Mouse (Mus musculus) E14TG2a.4 (cell line): ENCODE measurements around the gene Arhgap10.

Experiments used
- CTCF ChIP-seq: conservative IDR thresholded peaks from 2 replicates; pipeline ENCODE4 v1.5.1; 2014; ENCODE audit warnings: low read length
- NANOG ChIP-seq: IDR thresholded peaks from 2 replicates; pipeline ENCODE4 v1.6.1; 2014; ENCODE audit warnings: borderline replicate concordance, low read length, mixed read lengths
- POU5F1 ChIP-seq: IDR thresholded peaks from 2 replicates; pipeline ENCODE4 v1.6.1; 2014; ENCODE audit warnings: low read length, borderline replicate concordance

DNA sequence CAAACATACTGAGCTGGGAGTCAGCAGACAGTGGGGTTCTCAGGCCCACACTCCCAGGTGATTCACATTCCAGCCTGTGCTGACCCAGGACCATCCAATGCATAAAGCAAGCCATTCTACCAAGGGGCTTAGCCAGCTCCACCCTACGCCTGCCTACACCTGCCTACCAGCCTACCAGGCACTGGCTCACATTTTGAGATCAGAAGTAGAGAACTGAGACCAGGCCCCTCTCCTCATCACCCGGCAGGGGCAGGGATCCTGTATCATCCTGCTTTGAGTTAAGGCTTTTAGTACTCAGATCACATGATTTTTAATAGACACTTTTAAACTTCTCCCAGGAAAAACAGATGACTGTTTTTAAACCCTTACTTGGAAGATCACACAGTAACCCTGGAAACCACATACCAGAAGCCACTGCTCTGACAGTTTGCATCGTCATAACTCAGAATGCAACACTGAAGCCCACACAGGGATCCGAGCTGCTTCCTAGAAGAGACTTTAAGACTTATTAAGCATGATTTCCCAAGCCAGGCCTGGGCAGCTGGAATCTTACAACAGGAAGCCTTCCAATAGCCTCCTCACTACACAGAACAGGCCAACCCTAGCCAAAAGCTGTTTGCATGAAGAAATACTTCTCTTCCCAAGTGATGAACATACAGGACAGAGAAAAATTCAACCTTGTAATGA, 27.5 kb downstream of the Arhgap10 start:
- TF ChIP-seq CTCF, result no peak
- no peak for TF ChIP-seq NANOG
- no peak for TF ChIP-seq POU5F1
